Mouse (Mus musculus) brain, embryonic 14.5 days (tissue): ENCODE results near the gene Tmem117.

ENCODE experiments used
- CTCF ChIP-seq: fragments of 200-500 bp; IDR thresholded peaks from 2 replicates; pipeline ENCODE4 v1.5.1; 2012; ENCODE audit warnings: inconsistent platforms, mild to moderate bottlenecking, moderate library complexity, borderline replicate concordance; ENCODE audit not compliant: insufficient read depth, insufficient read length; ENCODE audit errors: extremely low read depth
- POLR2A ChIP-seq: fragments of 200-500 bp; IDR thresholded peaks from 2 replicates; pipeline ENCODE4 v1.6.1; 2012; ENCODE audit warnings: mild to moderate bottlenecking, inconsistent platforms, borderline replicate concordance; ENCODE audit not compliant: poor library complexity, insufficient read depth, insufficient read length, severe bottlenecking; ENCODE audit errors: extremely low read depth

DNA sequence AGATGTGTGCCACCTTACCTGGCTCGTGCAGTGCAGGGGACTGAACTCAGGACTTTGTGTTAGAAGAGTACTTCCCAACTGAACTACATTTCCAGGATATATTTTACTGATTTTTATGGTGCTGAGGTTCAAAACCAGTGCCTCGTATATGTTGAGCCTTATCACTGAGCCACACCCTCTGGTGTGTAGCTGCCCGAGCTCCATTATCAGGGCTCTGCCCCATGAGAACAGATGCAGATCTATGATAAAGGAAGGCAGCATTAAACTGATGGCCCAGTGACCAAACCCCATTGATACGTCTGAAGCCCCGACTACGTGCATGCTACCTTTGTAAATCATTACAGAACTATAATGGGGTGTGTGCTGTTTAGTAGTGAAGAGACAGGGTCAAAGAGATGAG is 35.6 kb downstream of the Tmem117 start:
- TF ChIP-seq CTCF, result no peak
- no peak for TF ChIP-seq POLR2A
